Mouse (Mus musculus): ENCODE results near the gene Chst13. TPM values are rescaled to one million over a fixed set of nuclear protein-coding genes. Genes with fewer than 3 reads are reported as not detected.

The Chst13 gene
- polyA plus RNA-seq, 1 experiment from 2014 or later: 13.9 TPM

DNA sequence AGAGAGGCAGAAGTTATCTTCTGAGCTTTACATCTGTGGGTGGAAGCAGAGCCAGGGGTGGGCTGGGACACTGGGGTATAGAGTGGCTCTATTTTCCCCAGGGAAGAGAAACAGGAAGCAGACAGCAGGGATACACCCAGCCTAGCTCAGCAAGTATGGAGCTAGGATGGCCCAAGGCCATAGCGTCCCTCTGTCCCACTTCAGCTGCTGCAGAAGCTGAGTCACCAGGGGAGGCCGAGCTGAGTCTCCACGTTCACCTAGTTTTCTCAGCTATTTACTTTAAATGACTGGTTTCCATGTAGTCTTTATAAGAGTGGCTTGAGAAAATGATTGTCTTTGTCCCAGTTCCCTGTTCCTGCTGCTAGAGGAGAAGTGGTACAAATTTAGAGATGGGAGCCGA, 23.5 kb upstream of the Chst13 start:
- Histone ChIP-seq H3K36me3 (replicated peaks) (no peaks in the 10 kb centered on the region; the same call in 1 of the 2 replicates), H3K27me3 (no peaks in the 10 kb centered on the region), H3K9me3 (replicated peaks) (no peaks in the 10 kb centered on the region), H3K4me2 (no peak overlapping the region), H3K4me3 (replicated peaks) (no peak overlapping the region), H3K9ac (no peak overlapping the region), H3K4me1 (replicated peaks) (no peaks in the 10 kb centered on the region), H3K27ac (replicated peaks) (no peak overlapping the region)
- ATAC-seq (ENCODE audit: insufficient read depth): no peak
- WGBS (ENCODE audit: insufficient replicate concordance): 59% methylated on average over 4 of the region's 4 CpGs

DNA sequence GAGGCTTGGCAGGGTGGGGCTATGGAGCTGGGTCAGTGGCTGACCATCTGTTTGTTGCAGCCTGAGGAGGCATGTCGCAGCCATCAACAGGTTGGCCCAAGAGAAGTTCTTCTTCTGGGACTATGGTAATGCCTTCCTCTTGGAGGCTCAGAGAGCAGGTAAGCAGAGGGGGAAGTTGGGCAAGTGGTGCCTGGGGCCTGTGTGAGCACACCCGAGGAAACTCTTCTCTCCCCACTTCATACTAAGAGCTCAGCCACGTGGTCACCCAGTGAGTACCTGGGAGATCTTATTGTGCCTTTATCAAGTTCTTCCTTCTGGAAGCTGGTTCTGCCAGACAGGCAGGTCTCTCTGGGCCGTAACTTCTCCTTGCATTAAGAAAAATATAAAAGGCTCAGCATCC, 22.2 kb upstream of the Chst13 start:
- Histone ChIP-seq H3K27me3 (no peaks in the 10 kb centered on the region), H3K9ac (no peak overlapping the region), H3K4me3 (replicated peaks) (no peak overlapping the region), H3K4me1 (replicated peaks) (no peaks in the 10 kb centered on the region), H3K4me2 (no peak overlapping the region), H3K36me3 (replicated peaks) (no peaks in the 10 kb centered on the region; the same call in 1 of the 2 replicates), H3K9me3 (replicated peaks) (no peaks in the 10 kb centered on the region), H3K27ac (replicated peaks) (no peak overlapping the region)
- ATAC-seq (ENCODE audit: insufficient read depth): no peak
- WGBS (ENCODE audit: insufficient replicate concordance): 53% methylated on average over 4 of the region's 4 CpGs

DNA sequence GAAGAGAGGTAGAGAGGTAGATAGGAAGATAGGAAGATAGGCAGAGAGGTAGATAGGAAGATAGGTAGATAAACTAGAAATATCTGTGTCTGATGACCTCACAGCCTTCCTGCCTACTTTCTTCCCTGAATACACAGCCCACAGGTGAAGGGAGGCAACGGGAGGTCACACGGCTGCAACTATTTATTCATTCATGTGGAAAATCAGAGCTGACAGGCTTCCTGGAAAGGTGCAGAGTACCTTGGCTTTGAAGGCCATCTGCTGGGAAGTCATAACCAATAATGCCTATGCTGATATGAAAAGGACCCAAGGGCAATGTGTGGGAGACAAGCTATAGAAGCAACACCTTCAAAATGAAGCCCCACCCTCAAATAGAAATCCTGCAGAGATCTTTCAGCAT, 17.4 kb upstream of the Chst13 start:
- 55% methylated on average over 2 of the region's 2 CpGs for WGBS (ENCODE audit: insufficient replicate concordance)
- no peak overlapping the region for H3K27ac ChIP-seq (replicated peaks)
- H3K36me3 ChIP-seq (replicated peaks): no peaks in the 10 kb centered on the region; the same call in none of the 2 replicates
- no peaks in the 10 kb centered on the region for H3K4me1 ChIP-seq (replicated peaks)
- no peaks in the 10 kb centered on the region for H3K27me3 ChIP-seq
- ATAC-seq (ENCODE audit: insufficient read depth): no peak
- no peak overlapping the region for H3K4me2 ChIP-seq
- H3K9me3 ChIP-seq (replicated peaks): no peaks in the 10 kb centered on the region
- H3K4me3 ChIP-seq (replicated peaks): no peak overlapping the region
- no peak overlapping the region for H3K9ac ChIP-seq

GRCm38 (mm10) chr6:90334244-90334643, 9.3 kb upstream of the Chst13 start:
- 0 out of 2 replicates have a peak overlapping the region, but pooled peaks have one; percentile 68 for H3K27ac ChIP-seq (replicated peaks)
- H3K4me1 ChIP-seq (replicated peaks): no peaks in the 10 kb centered on the region; the same call in 1 of the 2 replicates
- H3K4me2 ChIP-seq: peak overlapping the region; percentile 48
- H3K27me3 ChIP-seq: no peaks in the 10 kb centered on the region
- peak overlapping the region; percentile 43 for H3K4me3 ChIP-seq (replicated peaks)
- no peak overlapping the region for H3K9ac ChIP-seq
- no peaks in the 10 kb centered on the region; the same call in 1 of the 2 replicates for H3K36me3 ChIP-seq (replicated peaks)
- no peak for ATAC-seq (ENCODE audit: insufficient read depth)
- H3K9me3 ChIP-seq (replicated peaks): no peaks in the 10 kb centered on the region
- WGBS (ENCODE audit: insufficient replicate concordance): 42% methylated on average over 3 of the region's 3 CpGs

- Histone ChIP-seq H3K9ac (peak within 1 kb of the TSS; percentile 18; the same call in 1 of the 2 replicates), H3K4me2 (peak within 1 kb of the TSS; percentile 48), H3K4me1 (replicated peaks) (no peaks in the 10 kb centered on the region; the same call in 1 of the 2 replicates), H3K4me3 (replicated peaks) (peak within 1 kb of the TSS; percentile 43), H3K9me3 (replicated peaks) (no peaks in the 10 kb centered on the region), H3K27ac (replicated peaks) (peak within 1 kb of the TSS; percentile 68), H3K36me3 (replicated peaks) (no peaks in the 10 kb centered on the region), H3K27me3 (no peaks in the 10 kb centered on the region)
- peak; percentile 84 for ATAC-seq (ENCODE audit: insufficient read depth)
- WGBS (ENCODE audit: insufficient replicate concordance): 60% methylated on average over 7 of the region's 7 CpGs
Measured at GRCm38 (mm10) chr6:90332561-90333425, 7.8 kb upstream of the Chst13 start, which contains the start of gene Uroc1. Gene Uroc1 (plus strand): TSS chr6:90333284.

DNA sequence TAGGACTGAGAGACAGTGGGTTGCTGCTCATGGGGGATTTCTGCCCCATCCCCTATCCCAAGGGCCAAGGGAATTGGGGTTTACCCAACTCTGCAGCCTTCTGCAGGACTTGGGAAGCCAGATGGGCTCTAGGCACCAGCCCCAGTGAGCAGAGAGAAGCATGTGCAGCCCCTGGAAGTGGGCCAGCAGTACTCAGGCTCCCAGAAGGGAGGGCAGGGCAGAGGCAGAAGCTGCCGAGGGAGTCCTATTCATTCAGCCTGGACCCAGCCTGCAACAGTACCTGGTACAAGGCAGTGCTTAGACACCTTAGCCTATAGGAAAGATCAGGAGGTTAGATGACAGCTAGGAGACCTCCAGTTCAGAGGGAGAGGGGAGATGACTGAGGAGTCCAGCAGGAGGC, 5.0 kb upstream of the Chst13 start:
- H3K36me3 ChIP-seq (replicated peaks): no peaks in the 10 kb centered on the region
- no peak overlapping the region for H3K4me3 ChIP-seq (replicated peaks)
- H3K9ac ChIP-seq: no peak overlapping the region
- no peak overlapping the region for H3K27ac ChIP-seq (replicated peaks)
- WGBS (ENCODE audit: insufficient replicate concordance): 20% methylated on average over 1 of the region's 1 CpGs
- ATAC-seq (ENCODE audit: insufficient read depth): no peak
- H3K27me3 ChIP-seq: no peaks in the 10 kb centered on the region
- H3K4me2 ChIP-seq: no peak overlapping the region
- no peaks in the 10 kb centered on the region for H3K4me1 ChIP-seq (replicated peaks)
- no peaks in the 10 kb centered on the region for H3K9me3 ChIP-seq (replicated peaks)

GRCm38 (mm10) chr6:90327670-90328069, 2.7 kb upstream of the Chst13 start:
- no peak overlapping the region for H3K9ac ChIP-seq
- WGBS (ENCODE audit: insufficient replicate concordance): 14% methylated on average over 6 of the region's 6 CpGs
- H3K36me3 ChIP-seq (replicated peaks): no peaks in the 10 kb centered on the region
- H3K4me1 ChIP-seq (replicated peaks): no peaks in the 10 kb centered on the region
- H3K27ac ChIP-seq (replicated peaks): no peak overlapping the region
- ATAC-seq (ENCODE audit: insufficient read depth): no peak
- H3K4me2 ChIP-seq: no peak overlapping the region
- H3K9me3 ChIP-seq (replicated peaks): no peaks in the 10 kb centered on the region
- H3K27me3 ChIP-seq: no peaks in the 10 kb centered on the region
- H3K4me3 ChIP-seq (replicated peaks): no peak overlapping the region

DNA sequence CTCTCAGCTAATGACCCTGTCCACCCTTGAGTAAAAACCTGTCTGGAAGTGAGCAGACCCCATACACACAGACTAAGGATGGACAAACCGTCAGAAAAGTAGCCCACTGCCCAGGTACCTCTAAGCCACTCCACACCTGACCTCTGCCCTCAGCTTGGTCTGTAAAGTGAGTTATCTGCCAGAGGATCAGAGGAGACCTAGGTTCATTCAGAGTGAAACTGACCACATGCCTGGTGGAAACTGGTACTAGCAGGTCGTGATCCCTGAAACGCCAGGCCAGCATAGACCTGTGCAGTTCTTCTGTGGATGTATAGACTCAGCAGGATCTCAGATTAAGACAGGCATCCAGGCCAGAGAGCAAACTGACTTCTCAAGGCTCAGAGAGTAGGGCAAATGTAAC, 522 bp downstream of the Chst13 start:
- WGBS (ENCODE audit: insufficient replicate concordance): 37% methylated on average over 3 of the region's 3 CpGs
- peak overlapping the region; percentile 60; the same call in 1 of the 2 replicates for H3K27ac ChIP-seq (replicated peaks)
- no peaks in the 10 kb centered on the region for H3K27me3 ChIP-seq
- peak overlapping the region; percentile 51 for H3K4me2 ChIP-seq
- H3K4me3 ChIP-seq (replicated peaks): peak overlapping the region; percentile 47
- peak; percentile 40 for ATAC-seq (ENCODE audit: insufficient read depth)
- H3K4me1 ChIP-seq (replicated peaks): peaks cover 11% of the 10 kb centered on the region
- no peaks in the 10 kb centered on the region for H3K9me3 ChIP-seq (replicated peaks)
- H3K9ac ChIP-seq: 0 out of 2 replicates have a peak overlapping the region, but pooled peaks have one; percentile 21
- H3K36me3 ChIP-seq (replicated peaks): no peaks in the 10 kb centered on the region

DNA sequence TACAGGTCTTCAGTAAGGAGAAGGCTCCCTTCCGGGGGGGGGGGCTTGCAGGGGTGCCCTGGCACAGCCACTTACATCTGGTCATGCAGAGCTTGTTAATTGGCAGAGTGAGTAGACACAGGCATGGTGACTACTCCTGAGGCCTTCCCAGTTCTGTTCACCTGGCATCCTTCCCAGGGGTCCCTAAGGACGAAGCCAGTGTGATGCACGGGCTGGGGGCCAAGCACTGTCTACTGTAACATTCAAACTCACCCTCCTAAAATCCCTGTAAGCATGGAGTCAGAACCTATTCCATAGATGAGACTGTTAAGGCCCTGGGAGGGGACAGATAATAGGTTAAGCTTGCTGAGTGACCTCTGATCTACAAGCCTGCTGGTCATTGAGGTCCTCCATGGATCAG, 959 bp downstream of the Chst13 start:
- Histone ChIP-seq H3K27me3 (no peaks in the 10 kb centered on the region), H3K9ac (no peak overlapping the region), H3K4me1 (replicated peaks) (peaks cover 14% of the 10 kb centered on the region), H3K27ac (replicated peaks) (no peak overlapping the region), H3K36me3 (replicated peaks) (no peaks in the 10 kb centered on the region), H3K4me2 (peak overlapping the region; percentile 51), H3K9me3 (replicated peaks) (no peaks in the 10 kb centered on the region), H3K4me3 (replicated peaks) (no peak overlapping the region; the same call in none of the 2 replicates)
- no peak for ATAC-seq (ENCODE audit: insufficient read depth)
- 54% methylated on average over 3 of the region's 3 CpGs for WGBS (ENCODE audit: insufficient replicate concordance)

GRCm38 (mm10) chr6:90321811-90322210, 3.2 kb downstream of the Chst13 start:
- Histone ChIP-seq H3K4me2 (no peak overlapping the region), H3K9me3 (replicated peaks) (no peaks in the 10 kb centered on the region), H3K36me3 (replicated peaks) (no peaks in the 10 kb centered on the region), H3K9ac (no peak overlapping the region), H3K27me3 (no peaks in the 10 kb centered on the region), H3K27ac (replicated peaks) (peak overlapping the region; percentile 79; the same call in 1 of the 2 replicates), H3K4me3 (replicated peaks) (no peak overlapping the region), H3K4me1 (replicated peaks) (peaks cover 16% of the 10 kb centered on the region)
- no peak for ATAC-seq (ENCODE audit: insufficient read depth)
- WGBS (ENCODE audit: insufficient replicate concordance): 19% methylated on average over 4 of the region's 4 CpGs

- ATAC-seq (ENCODE audit: insufficient read depth): peak; percentile 66
- Histone ChIP-seq H3K27ac (replicated peaks) (peak overlapping the region; percentile 79), H3K27me3 (no peaks in the 10 kb centered on the region), H3K9ac (no peak overlapping the region), H3K9me3 (replicated peaks) (no peaks in the 10 kb centered on the region), H3K4me1 (replicated peaks) (peaks cover 16% of the 10 kb centered on the region), H3K4me2 (peak overlapping the region; percentile 25), H3K4me3 (replicated peaks) (no peak overlapping the region), H3K36me3 (replicated peaks) (no peaks in the 10 kb centered on the region; the same call in 1 of the 2 replicates)
- 47% methylated on average over 5 of the region's 5 CpGs for WGBS (ENCODE audit: insufficient replicate concordance)
Measured at GRCm38 (mm10) chr6:90320429-90320828, 4.6 kb downstream of the Chst13 start.

All from liver, embryonic 15.5 days (tissue).